Mouse (Mus musculus): ENCODE measurements at regions not wholly inside any gene's neighbourhood (a gene's known extent, or its start where the extent isn't known, plus 50 kb on each side); places are given as distances from the start of the nearest gene placed in this dataset.
"Not testable (repeated sequence)": the region's sequence is repeated elsewhere in the genome, so short reads cannot be mapped to it uniquely, and the experiment has no call there.

DNA sequence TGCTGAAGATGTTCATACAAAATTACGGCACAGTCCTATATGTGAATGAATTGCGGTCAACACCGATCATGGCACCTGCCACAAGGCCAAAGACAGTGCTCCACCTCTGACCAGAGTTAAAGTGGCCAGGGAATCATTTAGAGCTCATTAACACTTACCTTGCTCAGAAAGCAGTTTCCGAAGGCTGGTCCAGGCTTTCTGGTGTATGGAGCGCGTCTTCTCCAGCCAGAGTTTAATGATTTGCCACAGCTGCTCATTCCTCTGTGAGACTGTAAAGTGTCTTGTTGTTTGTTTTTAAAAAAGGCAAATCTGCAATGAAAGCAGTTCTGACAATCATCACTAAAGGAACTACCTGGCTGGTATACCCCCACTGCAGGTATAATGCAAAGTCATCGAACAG lies 256.7 kb downstream of the Nfkbiz start:
- DNase-seq (ENCODE audit: extremely low spot score) = no peak

DNA sequence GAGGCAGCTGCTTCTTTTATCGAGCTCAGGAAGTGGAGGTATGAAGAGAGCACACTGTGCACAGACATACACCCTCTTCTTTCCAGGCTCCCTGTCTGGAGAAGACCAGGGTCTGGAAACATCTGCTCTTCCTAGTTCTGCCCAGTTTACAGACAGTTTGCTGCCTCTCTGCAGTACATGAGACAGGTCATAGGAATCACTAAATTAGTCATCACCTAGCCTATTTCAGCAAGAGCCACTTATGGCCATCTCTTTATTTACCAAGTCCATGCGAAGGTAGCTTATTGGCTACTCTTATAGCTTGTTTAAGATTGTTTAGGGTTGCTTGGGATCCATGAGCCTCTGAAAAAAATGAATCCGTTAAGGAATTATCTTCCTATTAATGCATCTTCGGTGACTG lies 257.9 kb downstream of the Nfkbiz start:
- no peak for DNase-seq (ENCODE audit: extremely low spot score)

DNA sequence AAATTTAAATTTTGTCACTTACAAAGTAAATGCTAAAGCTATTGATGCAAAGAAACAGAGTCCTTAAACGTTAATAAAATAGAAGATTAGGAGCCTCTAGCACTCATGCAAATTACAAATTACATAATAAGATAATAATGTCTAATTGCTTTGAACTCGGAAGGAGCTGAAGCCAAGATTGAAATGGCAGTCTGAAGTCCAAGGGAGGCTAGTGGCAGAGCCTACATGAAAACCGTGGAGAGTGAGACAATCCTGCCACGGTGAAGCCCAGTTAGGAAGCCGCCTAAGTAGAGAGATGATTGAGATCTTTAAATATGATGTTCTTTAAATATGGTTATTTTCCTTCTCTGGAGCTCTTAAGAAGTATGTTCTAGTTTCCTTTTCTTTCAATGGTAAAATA lies 260.0 kb downstream of the Nfkbiz start:
- DNase-seq (ENCODE audit: extremely low spot score) = no peak

DNA sequence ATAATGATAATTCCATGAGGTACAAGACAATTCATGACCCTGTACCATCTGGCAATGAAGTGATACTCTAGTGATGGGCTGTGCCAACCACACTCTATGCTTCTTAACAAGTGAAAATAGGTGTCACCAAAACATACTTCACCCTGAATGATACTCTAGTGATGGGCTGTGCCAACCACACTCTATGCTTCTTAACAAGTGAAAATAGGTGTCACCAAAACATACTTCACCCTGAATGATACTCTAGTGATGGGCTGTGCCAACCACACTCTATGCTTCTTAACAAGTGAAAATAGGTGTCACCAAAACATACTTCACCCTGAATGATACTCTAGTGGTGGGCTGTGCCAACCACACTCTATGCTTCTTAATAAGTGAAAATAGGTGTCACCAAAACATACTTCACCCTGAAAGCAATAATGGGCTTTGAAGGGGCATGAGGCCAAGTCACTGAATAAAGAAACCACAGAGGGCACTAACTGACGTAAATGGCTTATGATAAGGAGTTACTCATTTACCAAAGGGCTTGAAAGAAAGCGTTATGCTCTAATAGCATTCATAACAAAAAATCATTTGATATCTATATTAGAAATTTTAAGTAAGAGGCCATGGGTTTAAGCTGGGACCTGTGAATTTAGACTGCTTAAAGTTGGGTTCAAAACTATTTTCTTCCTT lies 263.0 kb downstream of the Nfkbiz start:
- not testable (repeated sequence) for DNase-seq (ENCODE audit: extremely low spot score)

DNA sequence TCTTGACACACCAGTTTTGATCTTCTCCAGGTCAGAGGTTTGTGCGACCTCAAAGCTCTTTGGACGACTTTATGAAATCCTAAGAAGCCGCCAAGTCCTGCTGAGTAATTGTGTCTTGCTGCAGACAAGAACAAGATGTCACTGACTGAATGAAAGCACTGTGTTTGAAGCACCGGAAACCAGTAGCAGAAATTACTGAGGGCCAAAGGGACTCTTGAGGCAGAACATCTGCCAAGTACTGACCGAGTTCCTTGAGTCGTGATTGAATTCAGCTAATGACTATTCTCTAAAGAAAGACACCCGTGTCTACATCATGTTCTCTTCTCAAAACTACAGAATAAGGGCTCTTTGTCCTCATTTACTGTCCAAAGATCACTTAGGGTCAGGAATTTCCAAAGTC lies 267.6 kb downstream of the Nfkbiz start:
- no peak for DNase-seq (ENCODE audit: extremely low spot score)

DNA sequence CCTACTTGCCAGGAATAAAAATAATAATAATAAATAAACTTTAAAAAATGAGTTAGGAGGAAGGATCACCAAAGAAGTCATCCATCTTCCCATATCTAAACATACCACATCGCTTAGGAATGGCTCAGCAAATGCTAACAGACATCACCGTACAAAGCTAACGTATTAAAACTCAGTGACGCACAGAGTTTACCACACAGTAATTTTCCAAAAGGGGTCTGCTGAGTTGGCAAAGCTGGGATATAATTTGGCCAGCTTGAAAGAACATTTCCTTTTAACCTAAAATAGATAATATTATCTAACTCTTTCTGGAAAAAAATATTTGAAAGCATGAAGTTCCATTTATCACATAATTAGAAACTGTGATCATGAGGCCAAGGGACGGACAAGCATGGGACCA lies 268.6 kb downstream of the Nfkbiz start:
- DNase-seq (ENCODE audit: extremely low spot score) = no peak

DNA sequence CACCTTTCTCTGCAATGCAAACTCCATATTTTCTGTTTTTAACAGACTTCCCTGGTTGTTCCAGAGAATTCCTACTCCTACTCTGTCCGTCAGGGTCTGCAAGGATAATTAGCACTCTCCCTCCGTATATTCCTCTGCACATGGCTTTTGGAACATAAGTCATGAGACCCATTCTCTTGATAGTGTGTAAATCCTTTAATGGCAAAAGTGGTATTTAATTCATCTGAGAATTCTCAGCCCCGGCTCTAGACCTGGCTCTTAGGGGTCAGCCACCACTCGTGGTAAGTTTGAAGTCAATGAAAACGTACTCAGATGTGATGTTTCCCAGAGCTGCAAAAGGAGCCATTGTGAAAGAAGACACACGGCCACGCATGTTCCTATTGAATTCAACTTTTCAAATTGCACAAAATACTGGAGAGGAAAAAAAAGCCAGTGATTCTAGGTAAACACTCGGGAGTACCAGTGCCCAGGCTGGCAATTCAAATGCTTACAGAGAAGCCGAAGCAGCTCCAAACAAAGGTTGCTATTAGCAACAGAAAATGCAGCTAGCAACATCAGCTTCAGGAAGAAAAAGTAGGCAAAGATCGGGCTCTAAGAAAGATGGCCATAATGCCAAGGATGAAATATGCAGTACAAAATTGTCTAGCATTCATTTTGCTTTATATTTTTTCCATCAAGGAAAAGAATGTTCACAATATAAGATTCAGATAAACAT lies 258.2 kb upstream of the Zpld1 start:
- no peak for DNase-seq (ENCODE audit: extremely low spot score)

DNA sequence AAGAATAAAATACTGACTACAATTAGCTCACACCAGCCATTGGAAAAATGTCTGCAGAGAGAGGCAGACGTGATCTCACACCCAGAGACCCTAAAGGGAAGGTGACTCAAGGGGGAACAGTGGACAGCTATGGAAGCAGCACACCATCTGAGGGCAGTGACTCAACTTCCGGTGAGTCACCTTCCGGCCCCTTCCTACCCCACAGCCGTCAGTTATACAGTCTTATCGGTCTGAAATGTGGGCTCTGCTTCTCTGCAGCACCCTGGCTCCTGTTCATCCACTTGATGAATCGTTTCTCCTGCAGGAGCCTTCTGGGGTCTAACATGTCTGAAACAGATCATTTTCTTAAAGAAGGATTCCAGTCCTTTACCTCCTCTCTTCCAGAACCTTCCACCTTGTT lies 257.4 kb upstream of the Zpld1 start:
- no peak for DNase-seq (ENCODE audit: extremely low spot score)

DNA sequence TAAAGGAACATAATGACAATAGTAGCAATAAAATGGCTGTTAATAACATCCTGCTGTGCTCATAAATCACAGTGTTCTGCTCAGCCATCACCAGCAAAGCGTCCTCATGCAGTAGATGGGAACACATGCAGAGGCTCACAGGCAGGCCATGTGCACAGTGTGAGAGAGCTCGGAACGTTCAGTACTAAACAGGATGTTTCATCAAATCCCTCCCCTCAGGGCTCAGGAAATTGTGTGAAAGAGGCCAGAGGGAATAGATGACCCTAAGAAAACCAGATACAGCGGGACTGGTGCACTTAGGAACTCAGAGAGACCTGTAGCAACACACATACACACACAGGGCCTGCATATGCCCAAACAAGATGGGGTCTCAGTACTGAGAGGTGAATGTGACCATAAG lies 256.1 kb upstream of the Zpld1 start:
- no peak for DNase-seq (ENCODE audit: extremely low spot score)

DNA sequence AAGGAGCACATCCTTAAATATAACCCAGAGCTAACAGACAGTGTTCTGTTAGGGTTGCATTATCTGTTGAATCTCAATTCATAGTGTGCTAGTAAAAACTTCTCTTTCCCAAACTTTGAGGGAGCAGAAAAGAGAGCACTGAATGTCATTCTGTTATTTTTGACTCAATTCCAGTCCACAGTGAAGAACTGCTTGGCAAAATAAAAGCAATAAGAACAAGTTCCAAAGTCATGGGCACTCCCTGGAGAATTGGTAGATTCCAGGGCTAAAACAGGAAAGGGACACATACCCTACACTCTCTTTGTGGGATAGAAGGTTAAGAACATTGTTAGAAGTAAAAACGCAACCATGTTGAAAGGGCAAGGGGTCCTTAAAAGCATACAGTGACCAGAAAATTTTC lies 253.6 kb upstream of the Zpld1 start:
- DNase-seq (ENCODE audit: extremely low spot score) = no peak

DNA sequence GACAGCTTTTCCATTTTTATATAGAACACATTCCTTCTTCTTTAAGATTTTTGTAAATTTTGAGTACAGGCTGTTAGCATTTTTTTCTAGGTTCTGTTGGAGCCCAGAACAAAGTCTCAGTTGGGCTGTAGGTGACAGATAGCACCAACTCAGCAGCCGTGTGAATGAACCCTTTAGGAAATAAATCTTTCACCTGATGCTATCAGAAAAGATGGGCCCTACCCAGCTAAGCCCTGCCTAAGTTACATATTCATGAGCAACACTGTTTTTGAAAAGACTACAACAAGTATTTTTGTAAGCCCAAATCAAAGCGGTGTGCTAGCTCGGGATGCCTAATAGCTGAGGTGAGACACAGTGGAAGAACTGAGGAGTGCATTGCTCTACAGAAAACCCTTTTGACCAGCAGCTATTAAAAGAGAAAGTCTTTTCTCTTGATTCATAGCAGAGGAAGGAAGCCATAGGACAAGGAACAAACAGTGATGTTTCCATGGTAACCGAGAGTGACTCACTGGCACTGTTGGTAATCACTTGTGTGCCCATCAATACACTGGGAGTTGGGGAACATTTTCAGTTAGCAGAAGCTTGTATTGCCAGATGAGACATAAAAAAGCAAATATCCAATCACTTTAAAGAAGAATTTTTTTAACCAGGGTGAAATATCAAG lies 253.0 kb upstream of the Zpld1 start:
- DNase-seq (ENCODE audit: extremely low spot score) = no peak

DNA sequence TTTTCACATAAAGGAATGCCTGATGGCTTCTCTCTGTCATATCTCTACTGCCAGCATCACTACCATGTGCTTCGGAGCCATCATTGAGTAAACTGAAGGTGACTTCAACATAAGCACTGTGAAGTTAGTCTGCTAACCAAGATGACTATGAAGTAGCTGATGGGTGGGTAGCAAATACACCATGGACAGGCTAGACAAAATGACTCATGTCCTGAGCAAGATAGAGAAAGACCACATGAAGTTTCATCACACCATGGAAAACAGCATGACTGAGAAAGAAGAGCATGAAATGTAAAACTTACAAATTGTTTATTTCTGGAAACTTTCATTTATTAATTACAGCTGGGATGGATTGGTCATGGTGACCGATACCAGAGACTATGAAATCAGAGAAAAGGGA lies 249.3 kb upstream of the Zpld1 start:
- no peak for DNase-seq (ENCODE audit: extremely low spot score)

DNA sequence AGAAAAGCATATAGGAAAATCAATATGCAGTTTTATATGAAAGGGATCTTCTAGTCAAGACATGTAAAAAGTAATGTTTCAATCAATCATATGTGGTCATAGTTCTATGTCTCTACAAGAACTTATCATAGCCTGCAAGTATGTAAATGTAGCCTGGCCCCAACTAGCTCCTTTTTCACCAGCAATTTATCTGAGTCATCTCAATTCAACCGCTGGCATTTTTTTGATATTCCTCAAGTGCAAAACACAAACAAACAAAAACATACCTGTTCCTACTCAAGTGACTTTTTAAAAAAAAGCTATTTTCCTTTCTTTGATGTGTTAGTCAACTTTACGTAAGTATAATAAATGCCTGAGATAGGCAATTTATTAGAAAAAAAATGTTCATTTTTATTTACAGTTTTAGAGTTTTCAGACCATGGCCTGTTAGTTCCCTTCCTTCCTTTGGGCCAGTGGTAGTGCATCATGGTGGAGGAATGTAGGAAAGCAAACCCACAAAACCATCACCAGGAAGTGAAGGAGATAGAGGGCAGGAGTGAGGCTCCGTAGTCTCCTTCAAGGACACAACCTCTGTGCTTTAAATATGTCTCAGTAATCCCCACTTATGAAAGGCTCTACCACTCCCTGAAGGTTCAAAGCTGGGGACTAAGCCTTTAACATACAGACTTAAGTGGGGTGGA lies 242.7 kb upstream of the Zpld1 start:
- no peak for DNase-seq (ENCODE audit: extremely low spot score)

DNA sequence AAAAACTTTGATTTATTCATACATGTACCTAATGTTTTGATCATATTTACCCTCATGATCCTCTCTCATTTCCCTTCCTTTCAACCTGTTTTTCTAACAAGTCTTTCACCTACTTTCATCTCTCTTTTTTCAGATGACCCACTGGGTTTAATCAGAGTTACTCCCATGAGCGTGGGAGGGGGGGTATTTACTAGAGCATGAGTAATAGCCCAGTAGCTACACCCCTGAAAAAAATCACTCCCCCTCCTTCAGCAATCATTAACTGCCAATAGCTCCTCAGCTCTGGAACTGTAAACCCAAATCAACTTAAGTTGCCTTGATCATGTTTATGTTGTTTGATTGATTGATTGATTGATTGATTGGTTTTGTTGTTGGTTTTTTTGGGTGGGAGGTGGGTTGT lies 241.4 kb upstream of the Zpld1 start:
- DNase-seq (ENCODE audit: extremely low spot score) = no peak

DNA sequence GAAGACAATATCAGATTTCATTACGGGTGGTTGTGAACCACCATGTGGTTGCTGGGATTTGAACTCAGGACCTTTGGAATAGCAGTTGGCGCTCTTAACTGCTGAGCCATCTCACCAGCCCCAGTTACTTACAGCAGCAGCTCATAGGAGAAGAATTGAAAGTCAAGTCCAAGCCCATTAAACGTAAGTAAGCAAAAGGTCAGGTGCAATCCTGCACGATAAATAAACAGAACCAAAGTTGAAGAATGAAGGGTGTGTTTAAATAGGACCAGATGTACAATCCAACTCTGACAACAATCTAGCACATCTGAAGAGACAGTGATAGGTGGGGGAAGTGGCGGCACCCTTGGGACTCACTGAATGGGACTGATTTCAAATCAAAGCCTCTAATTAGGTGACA lies 239.8 kb upstream of the Zpld1 start:
- DNase-seq (ENCODE audit: extremely low spot score) = no peak

DNA sequence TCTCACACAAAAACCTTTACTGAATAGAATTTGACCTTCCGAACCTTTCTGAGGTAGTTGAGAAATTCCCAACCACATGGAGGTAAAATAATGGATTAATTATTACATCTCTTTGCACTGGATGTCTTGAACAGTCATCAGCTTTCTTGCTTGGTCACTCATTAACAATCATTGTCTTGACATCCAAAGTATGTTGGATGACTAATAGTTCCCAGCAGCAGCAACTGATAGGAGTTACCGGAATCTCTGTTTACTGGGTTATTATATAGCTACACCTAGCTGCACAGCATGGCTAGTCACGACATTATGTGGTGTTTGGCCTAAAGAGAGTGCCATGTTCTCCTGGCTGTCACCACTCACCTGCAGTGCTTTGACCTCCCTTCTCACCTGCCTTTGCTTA lies 234.9 kb upstream of the Zpld1 start:
- DNase-seq (ENCODE audit: extremely low spot score) = no peak

DNA sequence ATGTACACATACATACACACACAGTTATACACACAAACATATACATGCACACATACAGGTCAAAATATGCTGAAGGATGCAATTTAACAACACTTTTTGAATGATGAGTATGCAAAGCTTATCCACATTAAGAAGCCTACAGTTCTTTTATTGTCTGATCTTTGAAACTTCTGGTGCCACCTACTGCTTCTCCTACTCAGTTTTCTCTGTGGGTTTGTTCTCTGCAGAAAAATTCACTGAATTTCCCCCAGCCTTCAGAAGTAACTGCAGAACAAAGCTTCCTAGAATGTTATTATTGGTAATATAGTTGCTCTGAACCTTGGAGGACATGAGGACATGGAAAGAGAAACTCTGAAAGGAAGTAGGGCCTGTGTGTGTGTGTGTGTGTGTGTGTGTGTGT lies 233.1 kb upstream of the Zpld1 start:
- no peak for DNase-seq (ENCODE audit: extremely low spot score)

DNA sequence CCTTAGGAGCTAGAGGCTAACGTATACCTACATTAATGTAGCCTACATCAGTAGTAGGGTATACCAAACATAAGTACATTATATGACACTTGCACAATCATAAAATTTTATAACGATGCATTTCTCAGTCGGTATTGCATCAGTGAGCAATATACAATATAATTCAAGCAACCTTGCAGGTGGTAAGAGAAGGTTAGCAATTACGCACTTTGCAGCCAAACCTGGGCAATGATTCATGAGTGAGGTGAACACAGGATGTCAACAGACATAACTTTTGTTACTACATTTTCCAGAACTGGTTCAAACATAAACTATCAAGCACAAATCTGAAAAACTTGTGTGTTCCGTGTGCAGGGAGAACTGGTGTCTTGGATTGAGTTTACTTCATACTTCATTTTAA lies 229.9 kb upstream of the Zpld1 start:
- no peak for DNase-seq (ENCODE audit: extremely low spot score)

DNA sequence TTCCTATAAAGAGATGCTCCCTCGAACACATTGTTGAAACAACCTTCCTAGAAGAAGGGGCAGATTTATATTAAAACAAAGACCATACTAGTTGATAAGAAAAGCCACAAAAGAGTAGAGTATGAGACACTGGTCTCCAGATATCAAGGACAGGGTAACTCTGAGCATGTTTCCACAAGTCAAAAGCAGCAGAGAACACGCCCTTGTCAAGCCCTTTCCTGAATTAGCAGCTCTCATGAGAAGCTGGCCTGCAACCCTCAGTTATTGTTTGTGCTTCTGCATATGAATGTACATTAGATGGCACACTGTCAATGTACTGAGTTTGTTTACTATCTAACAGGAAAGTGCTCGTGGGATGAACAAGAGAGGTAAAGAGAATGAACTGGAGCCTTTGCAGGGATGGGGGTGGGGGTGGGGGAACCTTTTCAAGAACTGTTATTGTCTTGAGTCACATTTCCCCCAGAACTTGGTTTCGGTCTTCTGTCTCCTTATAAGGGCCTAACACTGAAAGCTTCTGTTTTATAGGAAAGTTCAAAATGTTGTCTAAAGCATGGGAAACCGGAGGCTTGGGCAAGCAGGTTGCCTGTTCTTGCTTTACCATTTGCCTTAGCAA lies 228.6 kb upstream of the Zpld1 start:
- no peak for DNase-seq (ENCODE audit: extremely low spot score)

DNA sequence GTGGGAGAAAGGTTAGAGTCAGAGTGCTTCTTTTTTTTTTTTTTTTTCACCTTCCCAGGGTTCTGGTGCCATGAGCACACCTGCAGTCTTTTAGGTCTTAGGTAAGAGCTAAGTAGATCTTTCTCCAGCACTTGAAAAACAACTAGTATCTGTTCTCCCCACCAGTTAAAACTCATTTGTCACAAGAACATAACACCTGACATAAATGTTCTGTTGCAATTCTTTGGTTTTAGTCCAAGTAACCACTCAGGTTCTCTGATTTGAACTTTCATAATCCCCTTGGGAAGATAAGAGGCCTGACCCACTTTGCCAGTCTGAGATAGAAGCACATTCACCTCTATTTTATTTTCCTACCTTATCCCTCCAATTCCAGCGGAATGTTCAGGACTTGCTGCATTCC lies 225.5 kb upstream of the Zpld1 start:
- DNase-seq (ENCODE audit: extremely low spot score) = no peak

DNA sequence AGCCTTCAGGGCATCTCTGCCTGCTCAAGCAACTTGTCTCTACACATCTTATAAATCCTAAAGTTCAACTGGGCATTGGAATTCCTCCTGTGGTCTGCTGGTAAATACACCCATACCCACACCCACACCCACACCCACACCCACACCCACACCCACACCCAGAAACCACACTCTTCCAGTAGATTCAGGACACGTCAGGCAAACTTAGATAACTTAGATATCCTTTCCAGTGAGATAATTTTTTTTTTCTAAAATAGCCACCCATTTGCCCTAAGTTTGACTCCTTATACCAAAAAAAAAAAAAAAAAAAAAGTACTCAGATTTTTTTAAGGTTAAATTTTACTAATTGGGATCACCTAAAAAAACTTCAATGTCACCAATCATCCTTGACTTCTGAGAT lies 224.5 kb upstream of the Zpld1 start:
- no peak for DNase-seq (ENCODE audit: extremely low spot score)

DNA sequence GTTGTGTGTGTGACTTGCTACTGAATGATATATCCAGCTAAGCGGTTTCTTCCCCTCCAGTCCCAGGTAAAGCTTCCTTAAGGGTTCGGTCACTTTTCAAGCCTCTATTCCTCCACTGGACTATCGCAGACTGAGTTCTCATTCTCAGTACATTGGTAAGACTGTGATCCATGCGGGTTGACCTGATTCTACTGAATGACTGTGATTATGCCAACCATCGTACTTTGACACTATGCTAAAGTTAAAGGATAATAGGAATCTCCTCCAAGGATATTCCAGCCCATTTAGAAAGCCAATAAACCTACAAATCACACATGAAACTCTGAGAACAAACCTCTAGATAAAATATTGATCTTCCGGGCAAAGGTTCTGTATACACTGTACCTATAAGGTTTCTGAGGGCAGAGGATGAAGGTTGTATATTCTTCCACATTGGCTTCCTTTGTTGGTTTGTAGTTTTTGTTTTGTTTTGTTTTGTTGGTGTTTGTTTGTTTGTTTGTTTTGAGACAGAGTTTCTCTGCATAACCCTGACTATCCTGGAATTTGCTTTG lies 223.7 kb upstream of the Zpld1 start:
- no peak for DNase-seq (ENCODE audit: extremely low spot score)
